Mouse (Mus musculus) embryonic facial prominence, embryonic 12.5 days (tissue): Measurements from ENCODE around the gene Rps5. TPM values are rescaled to one million over a fixed set of nuclear protein-coding genes. Genes with fewer than 3 reads are reported as not detected.
"Not testable (repeated sequence)": the region's sequence is repeated elsewhere in the genome, so short reads cannot be mapped to it uniquely, and the experiment has no call there.

Experiments
- ATAC-seq: fragments of 200-750 bp; cut with Nextera tagmentation; 2 replicates; pipeline ENCODE4 v1.8.0; 2017; ENCODE audit not compliant: insufficient number of reproducible peaks, insufficient read depth, low FRiP score, low TSS enrichment
- H3K27ac ChIP-seq: fragments of 300-500 bp; sonication (generic); 2 replicates; pipeline ENCODE4 v1.5.1; 2016; ENCODE audit warnings: mild to moderate bottlenecking
- H3K27me3 ChIP-seq: fragments of 300-500 bp; sonication (generic); 2 replicates; pipeline ENCODE4 v1.6.1; 2016; ENCODE audit warnings: mild to moderate bottlenecking, moderate library complexity
- H3K36me3 ChIP-seq: fragments of 300-500 bp; sonication (generic); 2 replicates; pipeline ENCODE4 v1.6.1; 2016; ENCODE audit warnings: mild to moderate bottlenecking
- H3K4me1 ChIP-seq: fragments of 300-500 bp; sonication (generic); 2 replicates; pipeline ENCODE4 v1.6.1; 2016
- H3K4me2 ChIP-seq: fragments of 300-500 bp; sonication (generic); replicated peaks from 2 replicates; pipeline ENCODE4 v1.6.1; 2016; ENCODE audit warnings: mild to moderate bottlenecking, moderate library complexity
- H3K4me3 ChIP-seq: fragments of 300-500 bp; sonication (generic); 2 replicates; pipeline ENCODE4 v1.5.1; 2016; ENCODE audit warnings: mild to moderate bottlenecking
- H3K9ac ChIP-seq: fragments of 300-500 bp; sonication (generic); 2 replicates; pipeline ENCODE4 v1.6.1; 2016; ENCODE audit warnings: mild to moderate bottlenecking, moderate library complexity
- H3K9me3 ChIP-seq: fragments of 300-500 bp; sonication (generic); 2 replicates; pipeline ENCODE4 v1.6.1; 2016; ENCODE audit warnings: mild to moderate bottlenecking, moderate library complexity
- WGBS: fragments of 180-500 bp; shearing (Covaris S2); methylation state at CpG from one replicate; pipeline ENCODE4 v1.1.7; 2016; 5-methylcytosine and 5-hydroxymethylcytosine counted together
- polyA plus RNA-seq: library from polyadenylated mRNA; unstranded; fragments of >200 nt; fragmentation: Nextera tagmentation; extraction: Ambion mirVana; gene quantifications from 2 replicates; pipeline ENCODE4 v1.2.1, GENCODE M21; 2016

Rps5 gene
- polyA plus RNA-seq, 1 experiment from 2014 or later, result 833 TPM

- ATAC-seq, result no peak
- 68% methylated on average over 4 of the region's 4 CpGs for WGBS
- peaks cover 5% of the 10 kb centered on the region; the same call in 1 of the 2 replicates for H3K27me3 ChIP-seq
- 0 out of 2 replicates have a peak, but pooled peaks cover 3% of the 10 kb centered on the region for H3K36me3 ChIP-seq
- no peaks in the 10 kb centered on the region for H3K9me3 ChIP-seq
- no peaks in the 10 kb centered on the region for H3K4me1 ChIP-seq
- no peak overlapping the region for H3K4me2 ChIP-seq
- H3K4me3 ChIP-seq, result no peak overlapping the region
- no peak overlapping the region for H3K9ac ChIP-seq
- no peak overlapping the region for H3K27ac ChIP-seq
Observed at GRCm38 (mm10) chr7:12933615-12934140, 11.6 kb downstream of the Rps5 start.

GRCm38 (mm10) chr7:12934808-12935207, 12.7 kb downstream of the Rps5 start:
- Histone ChIP-seq H3K36me3 (no peaks in the 10 kb centered on the region), H3K9me3 (no peaks in the 10 kb centered on the region), H3K27ac (no peak overlapping the region), H3K9ac (no peak overlapping the region), H3K4me2 (no peak overlapping the region), H3K27me3 (no peaks in the 10 kb centered on the region), H3K4me1 (no peaks in the 10 kb centered on the region), H3K4me3 (no peak overlapping the region)
- 70% methylated on average over 3 of the region's 3 CpGs for whole genome bisulfite sequencing
- no peak for ATAC-seq

GRCm38 (mm10) chr7:12937254-12937803, 15.2 kb downstream of the Rps5 start:
- not testable (repeated sequence) for H3K4me3 ChIP-seq, H3K27ac ChIP-seq, ATAC-seq, H3K4me1 ChIP-seq, H3K36me3 ChIP-seq, H3K27me3 ChIP-seq, H3K9me3 ChIP-seq, H3K9ac ChIP-seq, H3K4me2 ChIP-seq
- 80% methylated on average over 4 of the region's 4 CpGs for WGBS

- 85% methylated on average over 4 of the region's 4 CpGs for WGBS
- H3K4me2 ChIP-seq, result no peak overlapping the region
- no peak for ATAC-seq
- no peaks in the 10 kb centered on the region for H3K27me3 ChIP-seq
- H3K4me1 ChIP-seq, result no peaks in the 10 kb centered on the region
- no peaks in the 10 kb centered on the region for H3K36me3 ChIP-seq
- H3K9ac ChIP-seq, result no peak overlapping the region
- H3K4me3 ChIP-seq, result no peak overlapping the region
- no peaks in the 10 kb centered on the region for H3K9me3 ChIP-seq
- no peak overlapping the region for H3K27ac ChIP-seq
Observed at GRCm38 (mm10) chr7:12940599-12940998, 18.5 kb downstream of the Rps5 start.

- no peaks in the 10 kb centered on the region for H3K9me3 ChIP-seq
- H3K4me2 ChIP-seq, result no peak overlapping the region
- H3K4me3 ChIP-seq, result no peak overlapping the region
- no peak overlapping the region for H3K27ac ChIP-seq
- H3K36me3 ChIP-seq, result no peaks in the 10 kb centered on the region
- ATAC-seq, result no peak
- H3K9ac ChIP-seq, result no peak overlapping the region
- no peaks in the 10 kb centered on the region for H3K4me1 ChIP-seq
- no peaks in the 10 kb centered on the region for H3K27me3 ChIP-seq
Observed at GRCm38 (mm10) chr7:12943488-12943887, 21.4 kb downstream of the Rps5 start.

- Histone ChIP-seq H3K27ac (peak overlapping the region; percentile 86), H3K27me3 (no peaks in the 10 kb centered on the region), H3K36me3 (no peaks in the 10 kb centered on the region), H3K4me1 (0 out of 2 replicates have a peak, but pooled peaks cover 5% of the 10 kb centered on the region), H3K4me2 (peak overlapping the region; percentile 81), H3K9me3 (no peaks in the 10 kb centered on the region), H3K4me3 (peak overlapping the region; percentile 44), H3K9ac (peak overlapping the region; percentile 65)
- WGBS, result 9% methylated on average over 35 of the region's 35 CpGs
- peak; percentile 98 for ATAC-seq
Observed at GRCm38 (mm10) chr7:12949032-12949871, 27.2 kb downstream of the Rps5 start.

- H3K4me2 ChIP-seq, result peak overlapping the region; percentile 81
- no peaks in the 10 kb centered on the region for H3K9me3 ChIP-seq
- H3K27ac ChIP-seq, result peak overlapping the region; percentile 79
- peak overlapping the region; percentile 65 for H3K9ac ChIP-seq
- ATAC-seq, result no peak
- 4% methylated on average over 16 of the region's 16 CpGs for WGBS
- no peaks in the 10 kb centered on the region for H3K27me3 ChIP-seq
- no peaks in the 10 kb centered on the region for H3K36me3 ChIP-seq
- peak overlapping the region; percentile 44 for H3K4me3 ChIP-seq
- 0 out of 2 replicates have a peak, but pooled peaks cover 5% of the 10 kb centered on the region for H3K4me1 ChIP-seq
Observed at GRCm38 (mm10) chr7:12949872-12950229, 27.8 kb downstream of the Rps5 start.

- no peak overlapping the region for H3K9ac ChIP-seq
- no peaks in the 10 kb centered on the region for H3K27me3 ChIP-seq
- 60% methylated on average over 3 of the region's 3 CpGs for WGBS
- H3K36me3 ChIP-seq, result no peaks in the 10 kb centered on the region
- no peak overlapping the region for H3K4me3 ChIP-seq
- H3K4me1 ChIP-seq, result 0 out of 2 replicates have a peak, but pooled peaks cover 5% of the 10 kb centered on the region
- H3K9me3 ChIP-seq, result no peaks in the 10 kb centered on the region
- H3K4me2 ChIP-seq, result no peak overlapping the region
- H3K27ac ChIP-seq, result no peak overlapping the region
- no peak for ATAC-seq
Observed at GRCm38 (mm10) chr7:12954896-12955295, 32.8 kb downstream of the Rps5 start.

GRCm38 (mm10) chr7:12957511-12957910, 35.4 kb downstream of the Rps5 start:
- no peaks in the 10 kb centered on the region for H3K27me3 ChIP-seq
- ATAC-seq, result no peak
- H3K4me1 ChIP-seq, result no peaks in the 10 kb centered on the region
- no peak overlapping the region for H3K27ac ChIP-seq
- no peak overlapping the region for H3K4me3 ChIP-seq
- 66% methylated on average over 5 of the region's 5 CpGs for WGBS
- H3K36me3 ChIP-seq, result no peaks in the 10 kb centered on the region
- H3K4me2 ChIP-seq, result no peak overlapping the region
- H3K9ac ChIP-seq, result no peak overlapping the region
- no peaks in the 10 kb centered on the region for H3K9me3 ChIP-seq

GRCm38 (mm10) chr7:12958948-12959347, 36.9 kb downstream of the Rps5 start:
- H3K4me3 ChIP-seq, result no peak overlapping the region
- no peaks in the 10 kb centered on the region for H3K36me3 ChIP-seq
- H3K4me2 ChIP-seq, result no peak overlapping the region
- no peaks in the 10 kb centered on the region for H3K4me1 ChIP-seq
- ATAC-seq, result no peak
- H3K27ac ChIP-seq, result no peak overlapping the region
- no peak overlapping the region for H3K9ac ChIP-seq
- 83% methylated on average over 4 of the region's 4 CpGs for WGBS
- H3K9me3 ChIP-seq, result no peaks in the 10 kb centered on the region
- no peaks in the 10 kb centered on the region for H3K27me3 ChIP-seq

GRCm38 (mm10) chr7:12959718-12960117, 37.6 kb downstream of the Rps5 start:
- no peak overlapping the region for H3K9ac ChIP-seq
- no peaks in the 10 kb centered on the region for H3K9me3 ChIP-seq
- H3K4me2 ChIP-seq, result no peak overlapping the region
- H3K36me3 ChIP-seq, result no peaks in the 10 kb centered on the region
- H3K4me3 ChIP-seq, result no peak overlapping the region
- WGBS, result 18% methylated on average over 4 of the region's 4 CpGs
- H3K27ac ChIP-seq, result no peak overlapping the region
- H3K27me3 ChIP-seq, result no peaks in the 10 kb centered on the region
- no peaks in the 10 kb centered on the region for H3K4me1 ChIP-seq
- no peak for ATAC-seq
